Mouse (Mus musculus): ENCODE results near the gene Prkcz. TPM values are rescaled to one million over a fixed set of nuclear protein-coding genes. Genes with fewer than 3 reads are reported as not detected.

The Prkcz gene
- total and polyA plus RNA-seq, 3 experiments: 0.16 to 11.8 (median 1.6) TPM

- TF ChIP-seq EP300 (IDR thresholded peaks at IDR 0.05; ENCODE audit: low read length) (no peak), RCOR1 (conservative IDR thresholded peaks at IDR 0.05; ENCODE audit: low read depth, low read length) (no peak), BHLHE40 (IDR thresholded peaks at IDR 0.05; ENCODE audit: low read depth, low read length) (no peak), MAFK (IDR thresholded peaks at IDR 0.05; ENCODE audit: insufficient replicate concordance, low read length) (no peak), CTCF (conservative IDR thresholded peaks at IDR 0.05 in 1 of 2, IDR thresholded peaks at IDR 0.05 in 1 of 2; ENCODE audit: low read depth in 2 of 2, low read length in 2 of 2) (no peak), POLR2AphosphoS2 (IDR thresholded peaks at IDR 0.05; ENCODE audit: low read depth, low read length) (no peak), TCF12 (IDR thresholded peaks at IDR 0.05; ENCODE audit: low read depth, low read length) (no peak), NRF1 (IDR thresholded peaks at IDR 0.05; ENCODE audit: low read depth, low read length) (no peak), RAD21 (IDR thresholded peaks at IDR 0.05; ENCODE audit: low read depth, low read length) (no peak), CHD1 (IDR thresholded peaks at IDR 0.05; ENCODE audit: low read depth, low read length) (no peak), HCFC1 (IDR thresholded peaks at IDR 0.05; ENCODE audit: low read depth, low read length) (no peak), MAZ (IDR thresholded peaks at IDR 0.05; ENCODE audit: low read depth, low read length) (no peak), ZKSCAN1 (IDR thresholded peaks at IDR 0.05; ENCODE audit: borderline replicate concordance, low read depth, low read length) (no peak), SIN3A (IDR thresholded peaks at IDR 0.05; ENCODE audit: low read length) (no peak), USF2 (conservative IDR thresholded peaks at IDR 0.05; ENCODE audit: low read depth, low read length) (no peak), MEF2A (IDR thresholded peaks at IDR 0.05; ENCODE audit: borderline replicate concordance, low read depth, low read length) (no peak), JUND (conservative IDR thresholded peaks at IDR 0.05; ENCODE audit: low read depth, low read length) (no peak)
- H3K27ac ChIP-seq (ENCODE audit: insufficient read depth, low read depth): no peak overlapping the region
- peaks cover 0 to 5% of the 10 kb centered on the region in 2 experiments; a peak in 1 of 4 replicates for H3K4me1 ChIP-seq (ENCODE audit: control insufficient read depth in 1 of 2, insufficient read depth in 2 of 2)
- DNase-seq (ENCODE audit: extremely low read depth): no peak
- no peak overlapping the region for H3K4me3 ChIP-seq (replicated peaks in 1 of 3; ENCODE audit: low read depth in 2 of 3, low read length in 2 of 3, poor library complexity in 1 of 3)
- no peaks in the 10 kb centered on the region for H3K79me2 ChIP-seq (replicated peaks; ENCODE audit: control insufficient read depth, extremely low read depth, insufficient read depth, poor library complexity, severe bottlenecking)
- H3K27me3 ChIP-seq (replicated peaks): peaks cover 60% of the 10 kb centered on the region
- no peaks in the 10 kb centered on the region for H3K36me3 ChIP-seq (replicated peaks in 1 of 2; ENCODE audit: control insufficient read depth in 1 of 2, insufficient read depth in 1 of 2, low read length in 1 of 2)
- H3K4me2 ChIP-seq (ENCODE audit: insufficient read depth, low read depth, poor library complexity, severe bottlenecking): no peak overlapping the region
- no peak overlapping the region for H3K9ac ChIP-seq (ENCODE audit: insufficient read depth, low read depth)
- in situ Hi-C loops (cut with MboI; ENCODE audit: low pct_ligation_motif_present, low pct_unique_long_range_greater_than_20kb, low sequenced_read_pairs) (no loop called here), dilution Hi-C loops (cut with MboI; ENCODE audit: extremely low pct_ligation_motif_present, extremely low pct_unique_long_range_greater_than_20kb, low sequenced_read_pairs) (no loop called here)
- H3K9me3 ChIP-seq (replicated peaks; ENCODE audit: low read length): no peaks in the 10 kb centered on the region
Observed at GRCm38 (mm10) chr4:155346350-155346749, 14.8 kb downstream of the Prkcz start.

GRCm38 (mm10) chr4:155345608-155345953, 15.6 kb downstream of the Prkcz start:
- no peak overlapping the region for H3K4me3 ChIP-seq (replicated peaks in 1 of 3; ENCODE audit: low read depth in 2 of 3, low read length in 2 of 3, poor library complexity in 1 of 3)
- in situ Hi-C loops (cut with MboI; ENCODE audit: low pct_ligation_motif_present, low pct_unique_long_range_greater_than_20kb, low sequenced_read_pairs): no loop called here
- H3K9ac ChIP-seq (ENCODE audit: insufficient read depth, low read depth): no peak overlapping the region

More at GRCm38 (mm10) chr4:155345608-155345953, 15.6 kb downstream of the Prkcz start:
- dilution Hi-C loops (cut with MboI; ENCODE audit: extremely low pct_ligation_motif_present, extremely low pct_unique_long_range_greater_than_20kb, low sequenced_read_pairs): no loop called here
- H3K79me2 ChIP-seq (replicated peaks; ENCODE audit: control insufficient read depth, extremely low read depth, insufficient read depth, poor library complexity, severe bottlenecking): no peaks in the 10 kb centered on the region
- H3K4me2 ChIP-seq (ENCODE audit: insufficient read depth, low read depth, poor library complexity, severe bottlenecking): no peak overlapping the region
- no peaks in the 10 kb centered on the region for H3K36me3 ChIP-seq (replicated peaks in 1 of 2; ENCODE audit: control insufficient read depth in 1 of 2, insufficient read depth in 1 of 2, low read length in 1 of 2)
- H3K4me1 ChIP-seq (ENCODE audit: control insufficient read depth in 1 of 2, insufficient read depth in 2 of 2): peaks cover 0 to 5% of the 10 kb centered on the region in 2 experiments; a peak in 1 of 4 replicates
- no peak for TF ChIP-seq USF1 (IDR thresholded peaks at IDR 0.05; ENCODE audit: low read depth, low read length)
- no peak for TF ChIP-seq MYC (IDR thresholded peaks at IDR 0.05; ENCODE audit: low read depth, low read length)
- no peak for TF ChIP-seq POLR2AphosphoS2 (IDR thresholded peaks at IDR 0.05; ENCODE audit: low read depth, low read length)
- TF ChIP-seq CHD2 (IDR thresholded peaks at IDR 0.05; ENCODE audit: low read length): no peak
- no peak for TF ChIP-seq IRF4 (IDR thresholded peaks at IDR 0.05; ENCODE audit: low read depth, low read length)
- peaks cover 67% of the 10 kb centered on the region for H3K27me3 ChIP-seq (replicated peaks)
- H3K27ac ChIP-seq (ENCODE audit: insufficient read depth, low read depth): no peak overlapping the region
- no peaks in the 10 kb centered on the region for H3K9me3 ChIP-seq (replicated peaks; ENCODE audit: low read length)
- DNase-seq (ENCODE audit: extremely low read depth): no peak
